Mouse (Mus musculus): Measurements from ENCODE around the gene Nbas. TPM values are rescaled to one million over a fixed set of nuclear protein-coding genes. Genes with fewer than 3 reads are reported as not detected.

The Nbas gene
- polyA plus RNA-seq, 1 experiment from 2014 or later = 8.0 TPM

DNA sequence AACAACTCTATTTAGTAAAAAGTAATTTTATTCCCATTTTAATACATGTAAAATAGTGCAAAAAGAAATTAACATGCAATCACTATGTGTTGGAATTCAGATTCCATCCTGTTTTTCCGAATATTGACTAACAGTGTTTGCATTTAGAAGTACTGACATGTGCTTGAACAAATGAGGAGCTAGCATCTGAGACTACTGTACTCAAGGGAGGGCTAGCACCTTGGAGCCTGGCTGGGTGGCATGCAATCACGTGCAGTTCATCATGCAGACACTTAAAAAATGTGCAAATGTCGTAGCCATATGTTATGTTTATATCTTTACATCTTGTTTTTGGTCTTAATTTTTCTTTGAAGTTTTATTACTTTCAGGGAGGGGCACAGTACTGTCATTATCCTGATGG, 45.5 kb downstream of the Nbas start:
- TF ChIP-seq CTCF (IDR thresholded peaks at IDR 0.05; ENCODE audit: low read depth) = no peak
- H3K9ac ChIP-seq (ENCODE audit: low read depth, low read length) = no peak overlapping the region
- H3K4me1 ChIP-seq (replicated peaks; ENCODE audit: insufficient read depth, low read length) = no peaks in the 10 kb centered on the region
- no peaks in the 10 kb centered on the region for H3K9me3 ChIP-seq (replicated peaks; ENCODE audit: low read length)
- H3K27me3 ChIP-seq (ENCODE audit: insufficient read depth, low read length) = no peaks in the 10 kb centered on the region
- no peak overlapping the region for H3K27ac ChIP-seq
- ATAC-seq (replicated peaks; ENCODE audit: low FRiP score, low read depth) = no peak
- H3K4me3 ChIP-seq (replicated peaks; ENCODE audit: low read depth, low read length) = no peak overlapping the region
- 74% methylated on average over 3 of the region's 3 CpGs for WGBS
- no peak for DNase-seq (ENCODE audit: low spot score)
- no peak overlapping the region for H3K4me2 ChIP-seq (ENCODE audit: low read length)
- H3K36me3 ChIP-seq (ENCODE audit: insufficient read depth, low read length) = 0 out of 2 replicates have a peak, but pooled peaks cover 6% of the 10 kb centered on the region

- TF ChIP-seq CTCF (IDR thresholded peaks at IDR 0.05; ENCODE audit: low read depth) = no peak
- DNase-seq (ENCODE audit: low spot score) (no peak), ATAC-seq (replicated peaks; ENCODE audit: low FRiP score, low read depth) (no peak)
- no peaks in the 10 kb centered on the region for H3K4me1 ChIP-seq (replicated peaks; ENCODE audit: insufficient read depth, low read length)
- 0 out of 2 replicates have a peak, but pooled peaks cover 6% of the 10 kb centered on the region for H3K36me3 ChIP-seq (ENCODE audit: insufficient read depth, low read length)
- H3K9ac ChIP-seq (ENCODE audit: low read depth, low read length) = no peak overlapping the region
- WGBS = 81% methylated on average over 1 of the region's 1 CpGs
- no peak overlapping the region for H3K4me2 ChIP-seq (ENCODE audit: low read length)
- H3K27me3 ChIP-seq (ENCODE audit: insufficient read depth, low read length) = no peaks in the 10 kb centered on the region
- no peak overlapping the region for H3K4me3 ChIP-seq (replicated peaks; ENCODE audit: low read depth, low read length)
- no peak overlapping the region for H3K27ac ChIP-seq
- H3K9me3 ChIP-seq (replicated peaks; ENCODE audit: low read length) = no peaks in the 10 kb centered on the region
Observed at GRCm38 (mm10) chr12:13315081-13315480, 46.1 kb downstream of the Nbas start.

GRCm38 (mm10) chr12:13342535-13342934, 73.6 kb downstream of the Nbas start:
- H3K27ac ChIP-seq = no peak overlapping the region
- no peak overlapping the region for H3K4me3 ChIP-seq (replicated peaks; ENCODE audit: low read depth, low read length)
- DNase-seq (ENCODE audit: low spot score) (peak; percentile 72), ATAC-seq (replicated peaks; ENCODE audit: low FRiP score, low read depth) (no peak)
- H3K9ac ChIP-seq (ENCODE audit: low read depth, low read length) = no peak overlapping the region
- H3K9me3 ChIP-seq (replicated peaks; ENCODE audit: low read length) = no peaks in the 10 kb centered on the region
- 0 out of 2 replicates have a peak, but pooled peaks cover 5% of the 10 kb centered on the region for H3K36me3 ChIP-seq (ENCODE audit: insufficient read depth, low read length)
- no peak overlapping the region for H3K4me2 ChIP-seq (ENCODE audit: low read length)
- no peaks in the 10 kb centered on the region for H3K27me3 ChIP-seq (ENCODE audit: insufficient read depth, low read length)
- 60% methylated on average over 5 of the region's 5 CpGs for WGBS
- no peak for TF ChIP-seq CTCF (IDR thresholded peaks at IDR 0.05; ENCODE audit: low read depth)
- no peaks in the 10 kb centered on the region for H3K4me1 ChIP-seq (replicated peaks; ENCODE audit: insufficient read depth, low read length)

DNA sequence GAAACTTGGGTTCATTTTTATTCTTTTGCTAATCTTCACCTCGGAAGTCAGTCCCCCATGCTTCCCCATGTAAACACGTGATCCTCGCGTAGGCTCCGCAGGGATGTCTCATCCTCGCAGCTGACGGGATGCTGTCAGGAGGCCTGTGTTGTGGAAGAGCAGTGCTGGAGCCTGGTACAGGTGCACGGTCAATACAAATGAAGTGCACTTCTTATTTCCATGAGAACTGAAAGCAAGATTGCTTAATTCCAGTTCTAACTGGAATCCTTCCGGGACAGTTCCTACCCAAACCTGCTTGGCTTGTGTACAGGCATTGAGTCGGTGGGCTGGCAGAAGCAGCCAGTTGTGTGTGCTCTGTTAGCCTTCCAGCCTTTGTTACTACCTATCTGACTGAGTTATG, 87.3 kb downstream of the Nbas start:
- Histone ChIP-seq H3K36me3 (ENCODE audit: insufficient read depth, low read length) (peaks cover 3% of the 10 kb centered on the region; the same call in 1 of the 2 replicates), H3K27me3 (ENCODE audit: insufficient read depth, low read length) (no peaks in the 10 kb centered on the region), H3K9ac (ENCODE audit: low read depth, low read length) (no peak overlapping the region), H3K4me1 (replicated peaks; ENCODE audit: insufficient read depth, low read length) (no peaks in the 10 kb centered on the region), H3K9me3 (replicated peaks; ENCODE audit: low read length) (no peaks in the 10 kb centered on the region), H3K4me3 (replicated peaks; ENCODE audit: low read depth, low read length) (no peak overlapping the region), H3K4me2 (ENCODE audit: low read length) (no peak overlapping the region), H3K27ac (no peak overlapping the region)
- ATAC-seq (replicated peaks; ENCODE audit: low FRiP score, low read depth) (no peak), DNase-seq (ENCODE audit: low spot score) (no peak)
- TF ChIP-seq CTCF (IDR thresholded peaks at IDR 0.05; ENCODE audit: low read depth) = no peak
- 94% methylated on average over 10 of the region's 10 CpGs for WGBS

DNA sequence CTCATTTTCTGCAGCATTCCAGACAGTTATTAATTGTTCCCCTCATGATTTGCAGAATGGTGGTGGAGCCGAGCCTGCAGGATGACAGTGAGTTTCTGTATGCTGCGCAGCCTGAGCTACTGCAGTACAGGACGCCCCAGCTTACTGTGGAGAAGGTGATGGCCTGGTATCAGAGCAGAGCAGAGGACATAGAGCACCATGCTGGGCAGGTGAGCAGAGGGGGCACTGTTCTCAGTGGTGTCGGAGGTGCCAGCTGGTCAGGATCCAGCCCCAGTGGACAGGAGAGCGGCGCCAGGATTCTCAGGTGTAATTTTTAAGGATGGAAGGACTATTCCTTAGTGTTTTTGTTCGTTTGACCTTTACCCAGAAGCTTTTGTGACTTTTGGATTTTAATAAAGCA, 87.8 kb downstream of the Nbas start:
- H3K9ac ChIP-seq (ENCODE audit: low read depth, low read length) = no peak overlapping the region
- DNase-seq (ENCODE audit: low spot score) (no peak), ATAC-seq (replicated peaks; ENCODE audit: low FRiP score, low read depth) (no peak)
- H3K4me1 ChIP-seq (replicated peaks; ENCODE audit: insufficient read depth, low read length) = no peaks in the 10 kb centered on the region
- no peak overlapping the region for H3K27ac ChIP-seq
- no peak for TF ChIP-seq CTCF (IDR thresholded peaks at IDR 0.05; ENCODE audit: low read depth)
- no peaks in the 10 kb centered on the region for H3K27me3 ChIP-seq (ENCODE audit: insufficient read depth, low read length)
- peaks cover 3% of the 10 kb centered on the region; the same call in 1 of the 2 replicates for H3K36me3 ChIP-seq (ENCODE audit: insufficient read depth, low read length)
- no peak overlapping the region for H3K4me2 ChIP-seq (ENCODE audit: low read length)
- no peaks in the 10 kb centered on the region for H3K9me3 ChIP-seq (replicated peaks; ENCODE audit: low read length)
- WGBS = 84% methylated on average over 7 of the region's 7 CpGs
- H3K4me3 ChIP-seq (replicated peaks; ENCODE audit: low read depth, low read length) = no peak overlapping the region

- WGBS = 92% methylated on average over 5 of the region's 5 CpGs
- no peaks in the 10 kb centered on the region for H3K27me3 ChIP-seq (ENCODE audit: insufficient read depth, low read length)
- no peak overlapping the region for H3K4me3 ChIP-seq (replicated peaks; ENCODE audit: low read depth, low read length)
- H3K27ac ChIP-seq = no peak overlapping the region
- ATAC-seq (replicated peaks; ENCODE audit: low FRiP score, low read depth) (no peak), DNase-seq (ENCODE audit: low spot score) (no peak)
- no peak overlapping the region for H3K9ac ChIP-seq (ENCODE audit: low read depth, low read length)
- H3K4me1 ChIP-seq (replicated peaks; ENCODE audit: insufficient read depth, low read length) = no peaks in the 10 kb centered on the region
- TF ChIP-seq CTCF (IDR thresholded peaks at IDR 0.05; ENCODE audit: low read depth) = no peak
- H3K36me3 ChIP-seq (ENCODE audit: insufficient read depth, low read length) = peaks cover 3% of the 10 kb centered on the region; the same call in 1 of the 2 replicates
- H3K9me3 ChIP-seq (replicated peaks; ENCODE audit: low read length) = no peaks in the 10 kb centered on the region
- no peak overlapping the region for H3K4me2 ChIP-seq (ENCODE audit: low read length)
Observed at GRCm38 (mm10) chr12:13357229-13357628, 88.3 kb downstream of the Nbas start.

- no peak overlapping the region for H3K4me3 ChIP-seq (replicated peaks; ENCODE audit: low read depth, low read length)
- H3K27ac ChIP-seq = no peak overlapping the region
- H3K4me1 ChIP-seq (replicated peaks; ENCODE audit: insufficient read depth, low read length) = no peaks in the 10 kb centered on the region
- WGBS = 51% methylated on average over 4 of the region's 4 CpGs
- DNase-seq (ENCODE audit: low spot score) = peak; percentile 48
- no peaks in the 10 kb centered on the region for H3K9me3 ChIP-seq (replicated peaks; ENCODE audit: low read length)
- no peaks in the 10 kb centered on the region for H3K27me3 ChIP-seq (ENCODE audit: insufficient read depth, low read length)
- TF ChIP-seq CTCF (IDR thresholded peaks at IDR 0.05; ENCODE audit: low read depth) = no peak
- peaks cover 3% of the 10 kb centered on the region; the same call in 1 of the 2 replicates for H3K36me3 ChIP-seq (ENCODE audit: insufficient read depth, low read length)
- no peak overlapping the region for H3K9ac ChIP-seq (ENCODE audit: low read depth, low read length)
- no peak overlapping the region for H3K4me2 ChIP-seq (ENCODE audit: low read length)
- ATAC-seq (replicated peaks; ENCODE audit: low FRiP score, low read depth) = no peak
Observed at GRCm38 (mm10) chr12:13358849-13359248, 89.9 kb downstream of the Nbas start.
